Mouse (Mus musculus) myocyte (in vitro differentiated cells): ENCODE data around the gene Bri3.

ENCODE experiments used
- CEBPB ChIP-seq: IDR thresholded peaks from 2 replicates; pipeline ENCODE4 v1.6.1; 2011; ENCODE audit warnings: mild to moderate bottlenecking, moderate library complexity; ENCODE audit not compliant: poor library complexity, insufficient read depth, severe bottlenecking
- E2F4 ChIP-seq: IDR thresholded peaks from one replicate; pipeline ENCODE4 v1.6.1; 2011; ENCODE audit warnings: mild to moderate bottlenecking, control low read depth, moderate library complexity; ENCODE audit not compliant: insufficient read depth
- MAX ChIP-seq: IDR thresholded peaks from one replicate; pipeline ENCODE4 v1.6.1; 2011; ENCODE audit warnings: low read depth, mild to moderate bottlenecking, control low read depth
- MYOG ChIP-seq, 3 experiments: IDR thresholded peaks; one replicate each; pipeline ENCODE4 v1.6.1; 2011; ENCODE audit warnings: control low read depth in 2 of 3, low read depth in 2 of 3, mild to moderate bottlenecking in 2 of 3; ENCODE audit not compliant: insufficient read length in 2 of 3, control insufficient read depth in 1 of 3, insufficient read depth in 1 of 3
- POLR2A ChIP-seq: IDR thresholded peaks from one replicate; pipeline ENCODE4 v1.6.1; 2011; ENCODE audit warnings: low read depth, mild to moderate bottlenecking, control low read depth, moderate library complexity; ENCODE audit not compliant: insufficient read length
- POLR2AphosphoS2 ChIP-seq: IDR thresholded peaks from one replicate; pipeline ENCODE4 v1.6.1; 2011; ENCODE audit warnings: low read depth, control low read depth; ENCODE audit not compliant: insufficient read length
- TCF12 ChIP-seq: IDR thresholded peaks from one replicate; pipeline ENCODE4 v1.6.1; 2011; ENCODE audit warnings: mild to moderate bottlenecking, control low read depth; ENCODE audit not compliant: poor library complexity, insufficient read depth, severe bottlenecking

DNA sequence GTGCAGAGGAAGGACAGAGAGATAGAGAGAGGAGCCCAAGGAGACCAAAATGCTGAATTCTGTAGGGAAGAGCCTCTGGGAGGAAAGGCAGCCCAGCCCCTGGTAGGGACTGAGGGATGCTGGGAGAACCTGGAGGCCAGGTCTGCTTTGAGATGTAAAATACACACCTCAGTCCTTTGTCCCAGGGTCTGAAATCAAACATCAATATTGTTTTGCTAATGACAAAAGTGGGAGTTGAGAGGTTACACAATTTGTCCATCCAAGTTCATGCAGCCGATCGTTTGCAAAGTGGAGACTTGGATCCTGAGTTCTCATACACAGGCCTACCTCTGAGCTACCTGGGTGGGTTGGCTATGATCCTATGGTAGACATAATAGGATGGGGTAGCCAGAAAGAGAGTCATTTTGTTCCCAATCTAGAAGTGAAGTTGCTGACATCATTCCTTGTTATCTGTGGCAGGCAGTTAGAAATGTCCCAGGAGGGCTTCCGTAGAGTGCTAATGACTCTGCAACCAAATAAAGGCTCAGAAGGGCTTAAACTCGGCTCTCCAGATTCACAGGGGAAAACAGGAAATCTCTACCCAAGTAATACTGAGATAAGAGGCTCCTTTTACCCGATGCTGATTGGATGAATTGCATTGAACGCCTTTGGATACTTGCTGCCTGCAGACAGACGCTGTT lies 208.7 kb downstream of the Bri3 start:
- TF ChIP-seq MAX = no peak
- no peak for TF ChIP-seq POLR2A
- no peak for TF ChIP-seq CEBPB
- TF ChIP-seq MYOG (IDR thresholded peaks at IDR 0.05; ENCODE audit: control insufficient read depth in 1 of 3, insufficient read depth in 1 of 3, insufficient read length in 2 of 3, low read depth in 2 of 3) = no peak
- TF ChIP-seq TCF12 = no peak
- no peak for TF ChIP-seq E2F4
- TF ChIP-seq POLR2AphosphoS2 = no peak
